Mouse (Mus musculus) E14TG2a.4 (cell line): ENCODE results near the gene Hhipl1.

ENCODE experiments used
- H3K27me3 ChIP-seq: 2 replicates; pipeline ENCODE4 v1.6.1; 2014; ENCODE audit warnings: low read length, control low read depth; ENCODE audit not compliant: insufficient read depth
- H3K36me3 ChIP-seq: 2 replicates; pipeline ENCODE4 v1.6.1; 2014; ENCODE audit warnings: low read length, control low read depth; ENCODE audit not compliant: insufficient read depth
- H3K4me1 ChIP-seq: replicated peaks from 2 replicates; pipeline ENCODE4 v1.6.1; 2014; ENCODE audit warnings: low read depth, low read length, control low read depth
- H3K4me3 ChIP-seq: replicated peaks from 2 replicates; pipeline ENCODE4 v1.5.1; 2014; ENCODE audit warnings: mild to moderate bottlenecking, low read length
- H3K9me3 ChIP-seq: 2 replicates; pipeline ENCODE4 v1.6.1; 2014; ENCODE audit warnings: low read length, control low read depth
- CTCF ChIP-seq: conservative IDR thresholded peaks from 2 replicates; pipeline ENCODE4 v1.5.1; 2014; ENCODE audit warnings: low read length
- NANOG ChIP-seq: IDR thresholded peaks from 2 replicates; pipeline ENCODE4 v1.6.1; 2014; ENCODE audit warnings: borderline replicate concordance, low read length, mixed read lengths
- POU5F1 ChIP-seq: IDR thresholded peaks from 2 replicates; pipeline ENCODE4 v1.6.1; 2014; ENCODE audit warnings: low read length, borderline replicate concordance

Gene Hhipl1

GRCm38 (mm10) chr12:108307553-108307952 lies 1.5 kb downstream of the Hhipl1 start:
- TF ChIP-seq CTCF (peak; percentile 87), NANOG (no peak), POU5F1 (no peak)
- Histone ChIP-seq H3K27me3 (peaks cover 96% of the 10 kb centered on the region), H3K4me1 (peaks cover 41% of the 10 kb centered on the region), H3K4me3 (no peak overlapping the region), H3K36me3 (no peaks in the 10 kb centered on the region), H3K9me3 (no peaks in the 10 kb centered on the region)

- H3K9me3 ChIP-seq, result no peaks in the 10 kb centered on the region
- H3K4me3 ChIP-seq, result no peak overlapping the region
- TF ChIP-seq POU5F1, result no peak
- TF ChIP-seq NANOG, result no peak
- TF ChIP-seq CTCF, result no peak
- peaks cover 93% of the 10 kb centered on the region for H3K27me3 ChIP-seq
- H3K4me1 ChIP-seq, result peaks cover 33% of the 10 kb centered on the region
- H3K36me3 ChIP-seq, result no peaks in the 10 kb centered on the region
Measured at GRCm38 (mm10) chr12:108308363-108308856, 2.3 kb downstream of the Hhipl1 start.

- TF ChIP-seq CTCF (no peak), NANOG (no peak), POU5F1 (no peak)
- H3K4me1 ChIP-seq, result peaks cover 33% of the 10 kb centered on the region
- no peaks in the 10 kb centered on the region for H3K9me3 ChIP-seq
- no peaks in the 10 kb centered on the region for H3K36me3 ChIP-seq
- peaks cover 95% of the 10 kb centered on the region for H3K27me3 ChIP-seq
- H3K4me3 ChIP-seq, result no peak overlapping the region
Measured at GRCm38 (mm10) chr12:108309116-108309794, 3.2 kb downstream of the Hhipl1 start.

GRCm38 (mm10) chr12:108310041-108310440 lies 4.0 kb downstream of the Hhipl1 start:
- TF ChIP-seq POU5F1, result no peak
- no peak for TF ChIP-seq CTCF
- TF ChIP-seq NANOG, result no peak
- Histone ChIP-seq H3K4me1 (peaks cover 33% of the 10 kb centered on the region), H3K9me3 (no peaks in the 10 kb centered on the region), H3K4me3 (no peak overlapping the region), H3K36me3 (no peaks in the 10 kb centered on the region), H3K27me3 (peaks cover 93% of the 10 kb centered on the region)

- H3K4me1 ChIP-seq, result peaks cover 30% of the 10 kb centered on the region
- no peak overlapping the region for H3K4me3 ChIP-seq
- H3K27me3 ChIP-seq, result peaks cover 89% of the 10 kb centered on the region
- H3K9me3 ChIP-seq, result no peaks in the 10 kb centered on the region
- no peaks in the 10 kb centered on the region for H3K36me3 ChIP-seq
- TF ChIP-seq NANOG (no peak), POU5F1 (no peak), CTCF (no peak)
Measured at GRCm38 (mm10) chr12:108310456-108311027, 4.5 kb downstream of the Hhipl1 start.

- Histone ChIP-seq H3K9me3 (no peaks in the 10 kb centered on the region), H3K27me3 (peaks cover 89% of the 10 kb centered on the region), H3K4me1 (peaks cover 32% of the 10 kb centered on the region), H3K36me3 (no peaks in the 10 kb centered on the region), H3K4me3 (peak overlapping the region; percentile 51; the same call in 1 of the 2 replicates)
- TF ChIP-seq POU5F1 (no peak), NANOG (no peak), CTCF (no peak)
Measured at GRCm38 (mm10) chr12:108311741-108312290, 5.7 kb downstream of the Hhipl1 start.

GRCm38 (mm10) chr12:108312432-108312851 lies 6.4 kb downstream of the Hhipl1 start:
- H3K27me3 ChIP-seq, result peaks cover 89% of the 10 kb centered on the region
- TF ChIP-seq CTCF, result no peak
- TF ChIP-seq POU5F1, result no peak
- TF ChIP-seq NANOG, result no peak
- H3K9me3 ChIP-seq, result no peaks in the 10 kb centered on the region
- no peak overlapping the region for H3K4me3 ChIP-seq
- no peaks in the 10 kb centered on the region for H3K36me3 ChIP-seq
- H3K4me1 ChIP-seq, result peaks cover 32% of the 10 kb centered on the region

- peaks cover 89% of the 10 kb centered on the region for H3K27me3 ChIP-seq
- H3K4me3 ChIP-seq, result no peak overlapping the region
- H3K9me3 ChIP-seq, result no peaks in the 10 kb centered on the region
- H3K36me3 ChIP-seq, result no peaks in the 10 kb centered on the region
- TF ChIP-seq CTCF (no peak), POU5F1 (no peak), NANOG (no peak)
- peaks cover 39% of the 10 kb centered on the region for H3K4me1 ChIP-seq
Measured at GRCm38 (mm10) chr12:108313244-108313772, 7.2 kb downstream of the Hhipl1 start.
